Mouse (Mus musculus): Measurements from ENCODE around the gene Hmx3.

GRCm38 (mm10) chr7:131542115-131542871 lies at the start of gene Hmx3:
- TF ChIP-seq CTCF (IDR thresholded peaks at IDR 0.05; ENCODE audit: borderline replicate concordance, control insufficient read depth, extremely low read depth, insufficient read depth, low read length, poor library complexity): no peak
- no peak for TF ChIP-seq POLR2A (IDR thresholded peaks at IDR 0.05; ENCODE audit: control insufficient read depth, extremely low read depth, insufficient read depth, low read length, poor library complexity)

Measured in thymus, adult 2 months (tissue).